Mouse (Mus musculus) C2C12 (cell line): ENCODE data around the gene Gm7361. TPM values are rescaled to one million over a fixed set of nuclear protein-coding genes. Genes with fewer than 3 reads are reported as not detected.

Experiments
- H3K27me3 ChIP-seq: one replicate; pipeline ENCODE4 v1.6.1; 2011; ENCODE audit not compliant: control insufficient read depth, insufficient read depth, insufficient read length
- H3K36me3 ChIP-seq: one replicate; pipeline ENCODE4 v1.6.1; 2011; ENCODE audit not compliant: control insufficient read depth, insufficient read depth
- H3K4me3 ChIP-seq: one replicate; pipeline ENCODE4 v1.5.1; 2011; ENCODE audit warnings: mild to moderate bottlenecking, control low read depth; ENCODE audit not compliant: poor library complexity, insufficient read depth, severe bottlenecking
- H3K79me2 ChIP-seq: one replicate; pipeline ENCODE4 v1.6.1; 2011; ENCODE audit not compliant: control insufficient read depth, insufficient read depth
- H3K79me3 ChIP-seq: one replicate; pipeline ENCODE4 v1.6.1; 2011; ENCODE audit warnings: low read depth, control low read depth
- H3ac ChIP-seq: one replicate; pipeline ENCODE3; 2011; ENCODE audit warnings: low read depth; ENCODE audit not compliant: control insufficient read depth, insufficient read length
- CEBPB ChIP-seq: IDR thresholded peaks from one replicate; pipeline ENCODE4 v1.6.1; 2011; ENCODE audit warnings: low read depth, mild to moderate bottlenecking, control low read depth, moderate library complexity
- CTCF ChIP-seq: IDR thresholded peaks from one replicate; pipeline ENCODE4 v1.5.1; 2011; ENCODE audit not compliant: control insufficient read depth, insufficient read depth, insufficient read length
- FOSL1 ChIP-seq: IDR thresholded peaks from one replicate; pipeline ENCODE4 v1.8.0; 2011; ENCODE audit warnings: mild to moderate bottlenecking, low read length; ENCODE audit not compliant: poor library complexity, insufficient read depth, severe bottlenecking
- MAX ChIP-seq: IDR thresholded peaks from one replicate; pipeline ENCODE4 v1.6.1; 2011; ENCODE audit warnings: mild to moderate bottlenecking, control low read depth
- MYOD1 ChIP-seq: IDR thresholded peaks from one replicate; pipeline ENCODE4 v1.6.1; 2011; ENCODE audit warnings: low read depth; ENCODE audit not compliant: control insufficient read depth, insufficient read length
- MYOG ChIP-seq: IDR thresholded peaks from one replicate; pipeline ENCODE4 v1.6.1; 2011; ENCODE audit not compliant: control insufficient read depth, insufficient read length; ENCODE audit errors: extremely low read depth
- USF1 ChIP-seq: IDR thresholded peaks from one replicate; pipeline ENCODE4 v1.6.1; 2011; ENCODE audit warnings: low read depth, mild to moderate bottlenecking, control low read depth, moderate library complexity
- polyA plus RNA-seq: library from polyadenylated mRNA; unstranded; fragments of >200 nt; fragmentation: generic; extraction: Trizol; gene quantifications from one replicate; pipeline ENCODE4 v1.2.1, GENCODE M21; 2012; ENCODE audit warnings: missing spikeins

Gm7361 gene
- polyA plus RNA-seq, 1 experiment: not detected

- Histone ChIP-seq H3K36me3 (no peaks in the 10 kb centered on the region), H3ac (no peak overlapping the region), H3K79me3 (no peaks in the 10 kb centered on the region), H3K4me3 (no peak overlapping the region), H3K79me2 (no peaks in the 10 kb centered on the region), H3K27me3 (no peaks in the 10 kb centered on the region)
- TF ChIP-seq MAX (no peak), FOSL1 (no peak), CTCF (no peak), MYOD1 (no peak), CEBPB (no peak), USF1 (no peak), MYOG (no peak)
Measured at GRCm38 (mm10) chr5:26283399-26283798, 25.9 kb downstream of the Gm7361 start.

DNA sequence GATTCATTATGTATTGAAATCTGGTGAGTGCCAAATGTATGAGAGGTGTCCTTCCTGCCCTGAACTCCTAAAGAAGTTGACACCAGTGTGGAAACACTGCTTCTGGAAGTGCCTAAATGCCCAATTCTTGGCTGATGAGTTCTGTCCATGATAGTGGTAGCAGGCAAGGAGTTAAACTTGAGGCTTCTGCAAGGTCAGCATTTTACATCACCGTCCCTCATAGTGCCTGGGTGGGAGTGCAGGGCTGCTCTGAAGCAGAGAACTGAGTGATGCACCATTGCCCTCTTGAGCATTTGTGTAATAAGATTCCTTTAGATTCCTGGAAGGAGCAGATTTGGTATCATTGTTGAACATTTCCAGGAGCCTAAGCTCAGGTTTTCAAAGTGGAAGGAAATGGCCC is 34.1 kb downstream of the Gm7361 start:
- no peak overlapping the region for H3ac ChIP-seq
- TF ChIP-seq MAX (no peak), CEBPB (no peak), USF1 (no peak), FOSL1 (no peak), MYOD1 (no peak), MYOG (no peak), CTCF (no peak)
- no peaks in the 10 kb centered on the region for H3K27me3 ChIP-seq
- no peak overlapping the region for H3K4me3 ChIP-seq
- no peaks in the 10 kb centered on the region for H3K36me3 ChIP-seq
- no peaks in the 10 kb centered on the region for H3K79me3 ChIP-seq
- no peaks in the 10 kb centered on the region for H3K79me2 ChIP-seq

DNA sequence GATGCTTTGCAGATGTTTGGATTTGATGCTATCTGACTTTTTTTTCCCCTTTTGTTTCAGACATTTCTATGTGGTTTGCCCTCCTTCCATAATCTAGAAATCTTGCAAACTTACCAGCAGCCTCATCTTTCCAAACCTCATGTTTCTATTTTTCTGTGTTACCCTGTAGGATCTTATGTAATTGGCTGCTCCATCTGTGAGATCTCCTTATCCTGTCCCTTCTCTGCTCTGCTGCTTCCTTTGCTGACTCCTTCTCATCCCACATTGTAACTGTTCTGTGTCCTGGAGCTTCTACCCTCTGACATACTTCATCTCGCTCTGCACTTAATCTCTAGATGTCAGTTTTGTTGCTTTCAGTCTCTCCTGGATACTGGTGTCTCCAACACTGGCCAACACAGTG is 35.8 kb downstream of the Gm7361 start:
- TF ChIP-seq MYOD1: no peak
- no peak for TF ChIP-seq MAX
- TF ChIP-seq MYOG: no peak
- no peak for TF ChIP-seq USF1
- no peak for TF ChIP-seq FOSL1
- no peak for TF ChIP-seq CTCF
- TF ChIP-seq CEBPB: no peak
- Histone ChIP-seq H3K27me3 (no peaks in the 10 kb centered on the region), H3ac (no peak overlapping the region), H3K36me3 (no peaks in the 10 kb centered on the region), H3K79me2 (no peaks in the 10 kb centered on the region), H3K79me3 (no peaks in the 10 kb centered on the region), H3K4me3 (no peak overlapping the region)

Other genes with a start within 250 kb of the Gm7361 start
- gene Gm5862, start 234.8 kb upstream of the Gm7361 start, polyA plus RNA-seq: not detected
- gene Speer4a, start 218.1 kb upstream of the Gm7361 start, polyA plus RNA-seq: 0.01 TPM
- not detected for gene Gm7347, start 199.1 kb upstream of the Gm7361 start, polyA plus RNA-seq
- not detected for gene Gm10471, start 168.4 kb upstream of the Gm7361 start, polyA plus RNA-seq
- not detected for gene 5031410I06Rik, start 152.3 kb upstream of the Gm7361 start, polyA plus RNA-seq
- gene Gm10220, start 136.3 kb upstream of the Gm7361 start, polyA plus RNA-seq: not detected